In genomic region chr7:114719381-114720131, GRCm38 (mm10) we compare ENCODE assay signal across 8 mouse cellular contexts. TPM values are rescaled to one million over a fixed set of nuclear protein-coding genes. Genes with fewer than 3 reads are reported as not detected.
A peak's percentile ranks its signal among the peaks of the same experiment; 100 is the strongest.
DNase-seq lines count a peak whose midpoint lies in the region; ATAC-seq and TF ChIP-seq lines count a peak whose summit lies in the region.

No protein-coding gene starts in this region.

- WGBS in cerebellum, adult 2 months: 5% methylated on average over 17 of the region's 17 CpGs
- WGBS in embryonic facial prominence, embryonic 14.5 days: 5% methylated on average over 17 of the region's 17 CpGs
- 5% methylated on average over 17 of the region's 17 CpGs for WGBS in hindbrain, embryonic 13.5 days
- 4% methylated on average over 17 of the region's 17 CpGs for WGBS in limb, embryonic 14.5 days

- peak overlapping the region; percentile 46 for H3K4me2 ChIP-seq in embryonic facial prominence, embryonic 14.5 days (ENCODE audit: low read depth, low read length)
- peak overlapping the region; percentile 40 for H3K4me2 ChIP-seq in hindbrain, embryonic 13.5 days
- peak overlapping the region; percentile 29 for H3K4me2 ChIP-seq in limb, embryonic 14.5 days (replicated peaks; ENCODE audit: low read depth, low read length, severe bottlenecking)
- peak overlapping the region; percentile 79 for H3K4me2 ChIP-seq in myocyte (ENCODE audit: low read depth)

- no peak; the same call in 1 of the 2 replicates for ATAC-seq in cerebellum, adult (ENCODE audit: insufficient number of reproducible peaks, low FRiP score, low TSS enrichment)
- peak; percentile 23 for ATAC-seq in activated CD4-positive, CD25-positive, alpha-beta regulatory T cell, adult 4 months
- ATAC-seq in embryonic facial prominence, embryonic 14.5 days (ENCODE audit: low read depth): peak; percentile 62; the same call in 1 of the 2 replicates
- ATAC-seq in hindbrain, embryonic 13.5 days (ENCODE audit: low FRiP score): no peak
- no peak for ATAC-seq in limb, embryonic 14.5 days (ENCODE audit: low FRiP score, low read depth)

- no peaks in the 10 kb centered on the region for H3K9me3 ChIP-seq in embryonic facial prominence, embryonic 14.5 days (ENCODE audit: control insufficient read depth, low read length)
- H3K9me3 ChIP-seq in hindbrain, embryonic 13.5 days: no peaks in the 10 kb centered on the region
- H3K9me3 ChIP-seq in limb, embryonic 14.5 days (ENCODE audit: control insufficient read depth, low read length): no peaks in the 10 kb centered on the region

- TF ChIP-seq CTCF in cerebellum, adult 2 months (IDR thresholded peaks at IDR 0.05; ENCODE audit: borderline replicate concordance, insufficient read depth, low read depth, low read length): peak; percentile 27; the same call in 1 of the 2 replicates

- H3K9ac ChIP-seq in embryonic facial prominence, embryonic 14.5 days (ENCODE audit: low read depth, low read length): no peak overlapping the region; the same call in 1 of the 2 replicates
- 0 out of 2 replicates have a peak overlapping the region, but pooled peaks have one; percentile 3 for H3K9ac ChIP-seq in hindbrain, embryonic 13.5 days
- H3K9ac ChIP-seq in limb, embryonic 14.5 days (ENCODE audit: low read depth, low read length, severe bottlenecking): no peak overlapping the region

- H3K27ac ChIP-seq in cerebellum, adult 2 months (ENCODE audit: insufficient read depth, low read length): no peak overlapping the region
- H3K27ac ChIP-seq in embryonic facial prominence, embryonic 14.5 days (replicated peaks; ENCODE audit: low read depth, low read length): no peak overlapping the region
- H3K27ac ChIP-seq in hindbrain, embryonic 13.5 days: no peak overlapping the region
- no peak overlapping the region for H3K27ac ChIP-seq in limb, embryonic 14.5 days (replicated peaks; ENCODE audit: low read depth, low read length)

- TF ChIP-seq POLR2A in cerebellum, adult 2 months (IDR thresholded peaks at IDR 0.05; ENCODE audit: borderline replicate concordance, insufficient read depth, low read length): no peak
- TF ChIP-seq POLR2A in limb, embryonic 14.5 days (IDR thresholded peaks at IDR 0.05; ENCODE audit: borderline replicate concordance, extremely low read depth, insufficient read depth, insufficient read length): no peak
- no peak for TF ChIP-seq POLR2A in myocyte (IDR thresholded peaks at IDR 0.05; ENCODE audit: insufficient read length, low read depth)

- H3K79me2 ChIP-seq in myocyte (ENCODE audit: control insufficient read depth, insufficient read depth): no peaks in the 10 kb centered on the region

- no peaks in the 10 kb centered on the region for H3K4me1 ChIP-seq in cerebellum, adult 2 months (ENCODE audit: control insufficient read depth, insufficient read depth, low read length)
- peaks cover 14% of the 10 kb centered on the region for H3K4me1 ChIP-seq in embryonic facial prominence, embryonic 14.5 days (ENCODE audit: control insufficient read depth, insufficient read depth, low read length)
- H3K4me1 ChIP-seq in hindbrain, embryonic 13.5 days (replicated peaks): peaks cover 13% of the 10 kb centered on the region
- H3K4me1 ChIP-seq in limb, embryonic 14.5 days (ENCODE audit: control insufficient read depth, insufficient read depth, low read length): peaks cover 10% of the 10 kb centered on the region; the same call in 1 of the 2 replicates

- H3K4me3 ChIP-seq in cerebellum, adult 2 months (replicated peaks; ENCODE audit: insufficient read depth, low read depth, low read length): no peak overlapping the region
- H3K4me3 ChIP-seq in embryonic facial prominence, embryonic 14.5 days (ENCODE audit: low read depth, low read length): peak overlapping the region; percentile 12
- H3K4me3 ChIP-seq in hindbrain, embryonic 13.5 days: peak overlapping the region; percentile 19
- peak overlapping the region; percentile 10 for H3K4me3 ChIP-seq in limb, embryonic 14.5 days (replicated peaks; ENCODE audit: low read length)
- H3K4me3 ChIP-seq in myocyte: no peak overlapping the region

- no peak overlapping the region for H3ac ChIP-seq in myocyte (ENCODE audit: control insufficient read depth, insufficient read length)

- H3K36me3 ChIP-seq in embryonic facial prominence, embryonic 14.5 days (ENCODE audit: control insufficient read depth, insufficient read depth, low read length): no peaks in the 10 kb centered on the region
- H3K36me3 ChIP-seq in hindbrain, embryonic 13.5 days: no peaks in the 10 kb centered on the region
- H3K36me3 ChIP-seq in limb, embryonic 14.5 days (ENCODE audit: control insufficient read depth, insufficient read depth, low read length): no peaks in the 10 kb centered on the region
- H3K36me3 ChIP-seq in myocyte (ENCODE audit: control insufficient read depth, insufficient read depth): no peaks in the 10 kb centered on the region

- peak; percentile 11 to 13 for DNase-seq in cerebellum, adult 2 months
- DNase-seq in embryonic facial prominence, embryonic 14.5 days (ENCODE audit: low spot score): peak; percentile 56
- DNase-seq in limb, embryonic 14.5 days (ENCODE audit: low spot score): peak; percentile 31
- no peak for DNase-seq in spleen, adult 18-20 months

- H3K27me3 ChIP-seq in cerebellum, adult 2 months (ENCODE audit: control insufficient read depth, insufficient read depth, low read length): no peaks in the 10 kb centered on the region
- H3K27me3 ChIP-seq in embryonic facial prominence, embryonic 14.5 days (replicated peaks; ENCODE audit: control insufficient read depth, insufficient read depth, low read length): peaks cover 45% of the 10 kb centered on the region
- peaks cover 61% of the 10 kb centered on the region for H3K27me3 ChIP-seq in hindbrain, embryonic 13.5 days
- H3K27me3 ChIP-seq in limb, embryonic 14.5 days (ENCODE audit: control insufficient read depth, insufficient read depth, low read length): peaks cover 38% of the 10 kb centered on the region
- no peaks in the 10 kb centered on the region for H3K27me3 ChIP-seq in myocyte (ENCODE audit: control insufficient read depth, insufficient read depth, insufficient read length)

TF ChIP-seq in myocyte, 11 proteins besides CTCF, POLR2A, EP300 and RAD21:
- TF ChIP-seq REST (IDR thresholded peaks at IDR 0.05; ENCODE audit: insufficient read depth, insufficient read length) (no peak), USF1 (IDR thresholded peaks at IDR 0.05; ENCODE audit: low read depth) (no peak), SRF (IDR thresholded peaks at IDR 0.05; ENCODE audit: control insufficient read depth, insufficient read length, low read depth) (no peak), POLR2AphosphoS2 (IDR thresholded peaks at IDR 0.05; ENCODE audit: insufficient read length, low read depth) (no peak), MYOG (IDR thresholded peaks at IDR 0.05; ENCODE audit: control insufficient read depth in 1 of 3, insufficient read depth in 1 of 3, insufficient read length in 2 of 3, low read depth in 2 of 3) (no peak), TCF3 (IDR thresholded peaks at IDR 0.05; ENCODE audit: insufficient read length, low read depth) (no peak), TCF12 (IDR thresholded peaks at IDR 0.05; ENCODE audit: insufficient read depth, poor library complexity, severe bottlenecking) (no peak), MYOD1 (IDR thresholded peaks at IDR 0.05; ENCODE audit: control insufficient read depth in 1 of 3, insufficient read length in 2 of 3, low read depth in 2 of 3) (no peak), CEBPB (IDR thresholded peaks at IDR 0.05; ENCODE audit: insufficient read depth, poor library complexity, severe bottlenecking) (no peak), MAX (IDR thresholded peaks at IDR 0.05; ENCODE audit: low read depth) (no peak), E2F4 (IDR thresholded peaks at IDR 0.05; ENCODE audit: insufficient read depth) (no peak)
TF ChIP-seq in myocyte: peak in this region for 0.

RNA-seq across cellular contexts. Expression of gene Calcb, which starts 1.1 kb away (rescaled TPM):
- polyA plus RNA-seq in cerebellum, adult 2 months (2012; rRNA removed): 3.8 and 4.5 TPM in 2 replicates
- not detected for polyA plus RNA-seq in activated CD4-positive, CD25-positive, alpha-beta regulatory T cell, adult 4 months (2017; shearing (Covaris generic))
- polyA plus RNA-seq in embryonic facial prominence, embryonic 14.5 days (2014; fragmentation: Nextera tagmentation; extraction: Ambion mirVana): 0.72 TPM in 2 replicates
- polyA plus RNA-seq in hindbrain, embryonic 13.5 days (2015; fragmentation: Nextera tagmentation; extraction: Ambion mirVana): 1.4 and 1.7 TPM in 2 replicates
- 0.60 and 0.85 TPM in 2 replicates for polyA plus RNA-seq in limb, embryonic 14.5 days (2012; rRNA removed)
- polyA plus RNA-seq in limb, embryonic 14.5 days (2014; fragmentation: Nextera tagmentation; extraction: Ambion mirVana): 0.26 and 0.57 TPM in 2 replicates
- 0.13 TPM for polyA plus RNA-seq in myocyte (2012; fragmentation: generic; extraction: Trizol)

RNA-seq across cellular contexts. Expression of gene Insc, which starts 23.9 kb away (rescaled TPM):
- polyA plus RNA-seq in cerebellum, adult 2 months (2012; rRNA removed): 8.8 and 13.1 TPM in 2 replicates
- polyA plus RNA-seq in activated CD4-positive, CD25-positive, alpha-beta regulatory T cell, adult 4 months (2017; shearing (Covaris generic)): 1 to 10 TPM in 1 of 2 experiments, not detected in 1; 1.2 TPM
- 14.9 and 18.1 TPM in 2 replicates for polyA plus RNA-seq in embryonic facial prominence, embryonic 14.5 days (2014; fragmentation: Nextera tagmentation; extraction: Ambion mirVana)
- polyA plus RNA-seq in hindbrain, embryonic 13.5 days (2015; fragmentation: Nextera tagmentation; extraction: Ambion mirVana): 3.4 and 4.0 TPM in 2 replicates
- 4.8 and 6.1 TPM in 2 replicates for polyA plus RNA-seq in limb, embryonic 14.5 days (2012; rRNA removed)
- 5.7 and 6.3 TPM in 2 replicates for polyA plus RNA-seq in limb, embryonic 14.5 days (2014; fragmentation: Nextera tagmentation; extraction: Ambion mirVana)
- 0.18 TPM for polyA plus RNA-seq in myocyte (2012; fragmentation: generic; extraction: Trizol)

Comparison
In these comparisons a context has a peak if more than half of its experiments do, and no peak if none do; other contexts are left out.
1. DNase-seq: peak in cerebellum, adult 2 months (2 of 2), embryonic facial prominence, embryonic 14.5 days (single experiment) and limb, embryonic 14.5 days (single experiment); none in spleen, adult 18-20 months (0 of 2).
2. H3K4me3 ChIP-seq: peak in embryonic facial prominence, embryonic 14.5 days (single experiment), hindbrain, embryonic 13.5 days (single experiment) and limb, embryonic 14.5 days (single experiment); none in cerebellum, adult 2 months (single experiment) and myocyte (single experiment).
3. ATAC-seq: peak in activated CD4-positive, CD25-positive, alpha-beta regulatory T cell, adult 4 months (single experiment) and embryonic facial prominence, embryonic 14.5 days (single experiment); none in cerebellum, adult (single experiment), hindbrain, embryonic 13.5 days (single experiment) and limb, embryonic 14.5 days (single experiment).
4. H3K4me2 ChIP-seq: peak in every context shown above with its lines; median percentile 79 in myocyte; 46 in embryonic facial prominence, embryonic 14.5 days; 40 in hindbrain, embryonic 13.5 days; 29 in limb, embryonic 14.5 days.